Mouse (Mus musculus): ENCODE data around the gene Gm3286.
"Not testable (repeated sequence)": the region's sequence is repeated elsewhere in the genome, so short reads cannot be mapped to it uniquely, and the experiment has no call there.

Gene Gm3286
- long read RNA-seq, experiment 1 = 0 reads
- long read RNA-seq, experiment 2 = 0 reads

GRCm38 (mm10) chr5:95510458-95510857 lies at the start of gene Gm3286:
Gene Gm3286 (plus strand): TSS chr5:95510758.
- intact Hi-C loops (cut with DNase I) = not testable (repeated sequence)
